Mouse (Mus musculus): Measurements from ENCODE around the gene Stx8. TPM values are rescaled to one million over a fixed set of nuclear protein-coding genes. Genes with fewer than 3 reads are reported as not detected.
A peak's percentile ranks its signal among the peaks of the same experiment; 100 is the strongest.

Stx8 gene
- polyA plus RNA-seq, 1 experiment from 2014 or later = 64.1 TPM

DNA sequence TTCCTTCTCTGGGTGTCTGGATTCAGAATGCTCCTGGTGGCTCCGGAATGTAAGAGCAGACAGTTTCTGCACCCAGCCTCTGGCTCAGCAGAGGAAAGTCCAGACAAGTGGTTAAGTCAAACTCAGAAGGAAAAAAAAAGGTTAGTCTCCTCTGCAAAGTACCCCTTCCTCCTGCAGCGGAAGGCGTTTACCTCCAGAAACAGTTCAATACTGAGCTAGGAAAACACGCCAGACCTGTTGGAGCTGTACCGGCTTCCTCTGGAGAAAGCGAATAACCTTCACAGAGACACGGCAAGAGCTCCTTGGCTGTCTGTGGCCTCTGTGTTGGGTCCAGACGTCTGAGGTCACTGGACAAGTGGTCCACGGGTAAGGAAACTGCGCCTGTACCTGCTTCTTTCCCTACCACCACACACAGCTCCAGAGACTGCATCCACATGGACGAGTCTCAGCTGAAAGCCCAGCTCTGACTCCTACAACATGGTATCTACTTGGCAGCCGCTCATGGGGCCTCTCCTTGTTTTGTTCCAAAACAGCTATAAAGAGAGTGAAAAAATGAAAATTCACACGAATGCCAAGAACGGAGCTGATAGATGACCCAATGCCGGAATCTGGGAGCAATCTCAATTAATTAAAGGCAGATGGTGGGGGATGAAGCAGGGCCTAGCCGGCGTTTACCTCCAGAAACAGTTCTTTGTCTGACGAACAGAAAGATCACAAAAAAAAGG, 263.1 kb downstream of the Stx8 start:
- no peak overlapping the region for H3K4me2 ChIP-seq (ENCODE audit: low read length)
- 59% methylated on average over 18 of the region's 18 CpGs for WGBS
- H3K27ac ChIP-seq (ENCODE audit: low read length) = no peak overlapping the region
- no peaks in the 10 kb centered on the region; the same call in 1 of the 2 replicates for H3K27me3 ChIP-seq (ENCODE audit: control insufficient read depth, insufficient read depth, low read depth, low read length)
- H3K36me3 ChIP-seq (ENCODE audit: control insufficient read depth, insufficient read depth, low read length) = no peaks in the 10 kb centered on the region
- H3K9ac ChIP-seq (ENCODE audit: low read depth, low read length) = no peak overlapping the region
- ATAC-seq = no peak
- H3K4me3 ChIP-seq (ENCODE audit: low read depth, low read length) = no peak overlapping the region
- H3K4me1 ChIP-seq (ENCODE audit: control insufficient read depth, insufficient read depth, low read length) = no peaks in the 10 kb centered on the region; the same call in 1 of the 2 replicates
- H3K9me3 ChIP-seq (replicated peaks; ENCODE audit: control insufficient read depth, low read length, poor library complexity, severe bottlenecking) = no peaks in the 10 kb centered on the region

GRCm38 (mm10) chr11:68231558-68231957, 265.6 kb downstream of the Stx8 start:
- WGBS = 97% methylated on average over 5 of the region's 5 CpGs
- Histone ChIP-seq H3K4me2 (ENCODE audit: low read length) (no peak overlapping the region), H3K9me3 (replicated peaks; ENCODE audit: control insufficient read depth, low read length, poor library complexity, severe bottlenecking) (no peaks in the 10 kb centered on the region), H3K27ac (ENCODE audit: low read length) (no peak overlapping the region), H3K9ac (ENCODE audit: low read depth, low read length) (no peak overlapping the region), H3K36me3 (ENCODE audit: control insufficient read depth, insufficient read depth, low read length) (no peaks in the 10 kb centered on the region), H3K4me1 (ENCODE audit: control insufficient read depth, insufficient read depth, low read length) (no peaks in the 10 kb centered on the region; the same call in 1 of the 2 replicates), H3K4me3 (ENCODE audit: low read depth, low read length) (no peak overlapping the region), H3K27me3 (ENCODE audit: control insufficient read depth, insufficient read depth, low read depth, low read length) (no peaks in the 10 kb centered on the region; the same call in 1 of the 2 replicates)
- ATAC-seq = no peak

GRCm38 (mm10) chr11:68233469-68233965, 267.5 kb downstream of the Stx8 start:
- no peaks in the 10 kb centered on the region for H3K9me3 ChIP-seq (replicated peaks; ENCODE audit: control insufficient read depth, low read length, poor library complexity, severe bottlenecking)
- no peaks in the 10 kb centered on the region for H3K36me3 ChIP-seq (ENCODE audit: control insufficient read depth, insufficient read depth, low read length)
- no peak for ATAC-seq
- no peaks in the 10 kb centered on the region for H3K4me1 ChIP-seq (ENCODE audit: control insufficient read depth, insufficient read depth, low read length)
- H3K4me3 ChIP-seq (ENCODE audit: low read depth, low read length) = no peak overlapping the region
- H3K27me3 ChIP-seq (ENCODE audit: control insufficient read depth, insufficient read depth, low read depth, low read length) = no peaks in the 10 kb centered on the region; the same call in 1 of the 2 replicates
- H3K9ac ChIP-seq (ENCODE audit: low read depth, low read length) = no peak overlapping the region
- no peak overlapping the region for H3K4me2 ChIP-seq (ENCODE audit: low read length)
- no peak overlapping the region for H3K27ac ChIP-seq (ENCODE audit: low read length)
- 69% methylated on average over 9 of the region's 9 CpGs for WGBS

DNA sequence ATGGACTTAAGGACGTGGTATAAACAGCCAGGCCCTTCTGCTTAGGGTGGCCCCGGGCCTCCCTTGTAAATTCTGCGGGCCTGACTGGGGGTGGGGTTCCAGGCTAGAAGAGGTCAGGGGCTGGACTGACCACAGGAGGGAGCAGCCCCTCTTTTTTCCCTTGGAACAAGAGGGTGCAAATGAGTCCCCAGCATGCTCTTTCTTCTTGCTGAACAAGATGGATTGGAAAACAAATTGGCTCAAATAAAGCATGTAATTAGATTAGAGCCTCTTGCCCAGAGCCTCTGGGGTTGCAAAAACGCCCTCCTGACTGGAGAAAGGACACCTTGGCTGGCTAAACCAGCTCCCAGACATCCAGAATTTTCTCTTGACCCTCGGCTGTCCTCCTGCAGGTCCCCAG, 273.8 kb downstream of the Stx8 start:
- Histone ChIP-seq H3K4me2 (ENCODE audit: low read length) (no peak overlapping the region), H3K9ac (ENCODE audit: low read depth, low read length) (no peak overlapping the region), H3K27ac (ENCODE audit: low read length) (no peak overlapping the region), H3K36me3 (ENCODE audit: control insufficient read depth, insufficient read depth, low read length) (no peaks in the 10 kb centered on the region), H3K4me1 (ENCODE audit: control insufficient read depth, insufficient read depth, low read length) (peaks cover 5% of the 10 kb centered on the region; the same call in 1 of the 2 replicates), H3K27me3 (ENCODE audit: control insufficient read depth, insufficient read depth, low read depth, low read length) (no peaks in the 10 kb centered on the region; the same call in 1 of the 2 replicates), H3K9me3 (replicated peaks; ENCODE audit: control insufficient read depth, low read length, poor library complexity, severe bottlenecking) (peaks cover 2% of the 10 kb centered on the region; the same call in 1 of the 2 replicates), H3K4me3 (ENCODE audit: low read depth, low read length) (no peak overlapping the region)
- WGBS = 17% methylated on average over 5 of the region's 5 CpGs
- ATAC-seq = no peak

DNA sequence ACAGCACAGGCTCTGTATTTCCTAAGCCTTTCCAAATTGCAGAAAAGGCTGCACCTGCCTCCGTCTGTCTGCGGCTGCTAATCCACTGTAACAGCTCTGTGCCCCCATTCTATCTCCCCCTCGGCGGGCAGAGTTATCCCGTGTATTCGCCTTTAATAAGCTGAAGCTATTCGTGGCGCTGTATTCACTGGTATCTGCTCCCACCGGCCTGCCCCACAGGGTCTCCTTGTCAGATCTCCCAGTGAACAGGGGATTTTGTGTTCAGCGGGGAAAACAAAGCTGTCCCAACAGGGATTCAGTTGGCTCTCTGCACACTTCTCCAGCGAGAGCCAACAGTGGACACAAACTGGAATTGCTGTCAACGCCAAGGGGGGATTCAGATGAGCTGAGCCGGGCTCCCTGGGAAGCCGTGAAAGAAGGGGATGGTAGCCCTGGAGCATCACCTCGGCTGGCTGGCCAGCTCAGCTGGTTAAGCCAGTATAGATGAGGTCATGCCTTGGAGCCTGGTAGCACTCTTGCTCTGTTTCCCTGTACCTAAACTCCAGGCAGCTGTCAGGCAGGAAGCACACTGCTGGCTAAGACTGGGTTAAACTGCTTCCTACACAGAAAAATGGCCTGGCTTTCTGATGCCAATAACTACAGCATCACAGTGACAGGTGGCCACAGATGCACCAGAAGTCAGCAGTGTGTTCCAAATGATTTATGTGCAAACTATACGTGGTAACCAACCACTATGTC, 278.4 kb downstream of the Stx8 start:
- H3K27ac ChIP-seq (ENCODE audit: low read length) = peak overlapping the region; percentile 1; the same call in 1 of the 2 replicates
- no peaks in the 10 kb centered on the region for H3K36me3 ChIP-seq (ENCODE audit: control insufficient read depth, insufficient read depth, low read length)
- peaks cover 8% of the 10 kb centered on the region; the same call in 1 of the 2 replicates for H3K4me1 ChIP-seq (ENCODE audit: control insufficient read depth, insufficient read depth, low read length)
- peaks cover 5% of the 10 kb centered on the region for H3K27me3 ChIP-seq (ENCODE audit: control insufficient read depth, insufficient read depth, low read depth, low read length)
- ATAC-seq = peak; percentile 68
- H3K9me3 ChIP-seq (replicated peaks; ENCODE audit: control insufficient read depth, low read length, poor library complexity, severe bottlenecking) = peaks cover 2% of the 10 kb centered on the region; the same call in 1 of the 2 replicates
- no peak overlapping the region for H3K4me3 ChIP-seq (ENCODE audit: low read depth, low read length)
- H3K4me2 ChIP-seq (ENCODE audit: low read length) = peak overlapping the region; percentile 4; the same call in 1 of the 2 replicates
- 14% methylated on average over 16 of the region's 16 CpGs for WGBS
- no peak overlapping the region for H3K9ac ChIP-seq (ENCODE audit: low read depth, low read length)

GRCm38 (mm10) chr11:68244992-68245261, 278.9 kb downstream of the Stx8 start:
- Histone ChIP-seq H3K27ac (ENCODE audit: low read length) (no peak overlapping the region), H3K27me3 (ENCODE audit: control insufficient read depth, insufficient read depth, low read depth, low read length) (peaks cover 5% of the 10 kb centered on the region)

GRCm38 (mm10) chr11:68247897-68248296, 281.9 kb downstream of the Stx8 start:
- H3K4me3 ChIP-seq (ENCODE audit: low read depth, low read length) = no peak overlapping the region
- H3K9me3 ChIP-seq (replicated peaks; ENCODE audit: control insufficient read depth, low read length, poor library complexity, severe bottlenecking) = peaks cover 2% of the 10 kb centered on the region; the same call in 1 of the 2 replicates
- WGBS = 16% methylated on average over 6 of the region's 6 CpGs
- H3K27me3 ChIP-seq (ENCODE audit: control insufficient read depth, insufficient read depth, low read depth, low read length) = peaks cover 5% of the 10 kb centered on the region
- no peak overlapping the region for H3K4me2 ChIP-seq (ENCODE audit: low read length)
- H3K27ac ChIP-seq (ENCODE audit: low read length) = no peak overlapping the region
- peaks cover 8% of the 10 kb centered on the region; the same call in 1 of the 2 replicates for H3K4me1 ChIP-seq (ENCODE audit: control insufficient read depth, insufficient read depth, low read length)
- no peaks in the 10 kb centered on the region for H3K36me3 ChIP-seq (ENCODE audit: control insufficient read depth, insufficient read depth, low read length)
- no peak for ATAC-seq
- H3K9ac ChIP-seq (ENCODE audit: low read depth, low read length) = no peak overlapping the region

More at GRCm38 (mm10) chr11:68244992-68245261, 278.9 kb downstream of the Stx8 start:
- no peak overlapping the region for H3K4me2 ChIP-seq (ENCODE audit: low read length)
- H3K4me1 ChIP-seq (ENCODE audit: control insufficient read depth, insufficient read depth, low read length) = peaks cover 8% of the 10 kb centered on the region; the same call in 1 of the 2 replicates
- H3K4me3 ChIP-seq (ENCODE audit: low read depth, low read length) = no peak overlapping the region
- H3K36me3 ChIP-seq (ENCODE audit: control insufficient read depth, insufficient read depth, low read length) = no peaks in the 10 kb centered on the region
- WGBS = 75% methylated on average over 5 of the region's 5 CpGs
- peaks cover 2% of the 10 kb centered on the region; the same call in 1 of the 2 replicates for H3K9me3 ChIP-seq (replicated peaks; ENCODE audit: control insufficient read depth, low read length, poor library complexity, severe bottlenecking)
- H3K9ac ChIP-seq (ENCODE audit: low read depth, low read length) = no peak overlapping the region
- ATAC-seq = no peak

- Histone ChIP-seq H3K36me3 (ENCODE audit: control insufficient read depth, insufficient read depth, low read length) (no peaks in the 10 kb centered on the region), H3K9me3 (replicated peaks; ENCODE audit: control insufficient read depth, low read length, poor library complexity, severe bottlenecking) (no peaks in the 10 kb centered on the region), H3K4me2 (ENCODE audit: low read length) (no peak overlapping the region), H3K4me1 (ENCODE audit: control insufficient read depth, insufficient read depth, low read length) (peaks cover under 1% of the 10 kb centered on the region; the same call in 1 of the 2 replicates), H3K4me3 (ENCODE audit: low read depth, low read length) (no peak overlapping the region), H3K27me3 (ENCODE audit: control insufficient read depth, insufficient read depth, low read depth, low read length) (peaks cover 5% of the 10 kb centered on the region), H3K27ac (ENCODE audit: low read length) (no peak overlapping the region), H3K9ac (ENCODE audit: low read depth, low read length) (no peak overlapping the region)
- WGBS = 63% methylated on average over 6 of the region's 6 CpGs
- no peak for ATAC-seq
Observed at GRCm38 (mm10) chr11:68250106-68250505, 284.1 kb downstream of the Stx8 start.

- H3K4me1 ChIP-seq (ENCODE audit: control insufficient read depth, insufficient read depth, low read length) = no peaks in the 10 kb centered on the region
- ATAC-seq = no peak
- H3K27ac ChIP-seq (ENCODE audit: low read length) = no peak overlapping the region
- no peak overlapping the region for H3K9ac ChIP-seq (ENCODE audit: low read depth, low read length)
- H3K9me3 ChIP-seq (replicated peaks; ENCODE audit: control insufficient read depth, low read length, poor library complexity, severe bottlenecking) = no peaks in the 10 kb centered on the region
- no peak overlapping the region for H3K4me3 ChIP-seq (ENCODE audit: low read depth, low read length)
- 91% methylated on average over 7 of the region's 7 CpGs for WGBS
- no peak overlapping the region for H3K4me2 ChIP-seq (ENCODE audit: low read length)
- H3K27me3 ChIP-seq (ENCODE audit: control insufficient read depth, insufficient read depth, low read depth, low read length) = no peaks in the 10 kb centered on the region
- no peaks in the 10 kb centered on the region for H3K36me3 ChIP-seq (ENCODE audit: control insufficient read depth, insufficient read depth, low read length)
Observed at GRCm38 (mm10) chr11:68253531-68253930, 287.5 kb downstream of the Stx8 start.
